In genomic region chr9:110062405-110062804, GRCm38 (mm10) we compare ENCODE assay signal across 13 mouse cellular contexts. TPM values are rescaled to one million over a fixed set of nuclear protein-coding genes. Genes with fewer than 3 reads are reported as not detected.
DNase-seq lines count a peak whose midpoint lies in the region.
"Had no signal": no experiment of that assay in that cellular context is flagged by ENCODE, and none has a peak within 500 bp of the region (broad histone marks: within the 10 kb centered on the region; RNA-seq: fewer than 3 reads in every experiment).

No protein-coding gene starts in this region.

- peak; percentile 69 for DNase-seq in cerebellum, adult 9-10 months
- no peak for DNase-seq in cerebellum, postnatal 4 days (ENCODE audit: low spot score in 2 of 2)
- DNase-seq in retina, adult 2 months (ENCODE audit: low read depth, low spot score): peak; percentile 68
- no peak for DNase-seq in retina, postnatal 1 day
- peak; percentile 72 to 75 for DNase-seq in thymus, postnatal 10 days (ENCODE audit: low spot score in 2 of 2)
- DNase-seq in left cerebral cortex, adult 18-20 months (ENCODE audit: low spot score in 2 of 2): no peak
- DNase-seq in layer of hippocampus, adult 9-10 months (ENCODE audit: low spot score): no peak
- DNase-seq: adrenal gland, adult 2 months; embryo, embryonic 11 days; kidney, adult 11 months; kidney, postnatal 36 days; layer of hippocampus, adult 9-11 months; liver had no signal

RNA-seq across cellular contexts. Expression of gene Smarcc1, which starts 55.1 kb away (rescaled TPM):
- 10 to 100 TPM; 69.0 to 72.1 TPM for total RNA-seq in left cerebral cortex, adult 18-20 months (2021)

RNA-seq across cellular contexts. Expression of gene Dhx30, which starts 55.2 kb away (rescaled TPM):
- 100 to 1,000 TPM; 168 to 171 TPM for total RNA-seq in left cerebral cortex, adult 18-20 months (2021)

Comparison
In these comparisons a context has a peak if more than half of its experiments do, and no peak if none do; other contexts are left out.
1. DNase-seq: peak in cerebellum, adult 9-10 months (single experiment), retina, adult 2 months (single experiment) and thymus, postnatal 10 days (2 of 2); none in cerebellum, postnatal 4 days (0 of 2), retina, postnatal 1 day (single experiment), left cerebral cortex, adult 18-20 months (0 of 2) and layer of hippocampus, adult 9-10 months (single experiment).